Mouse (Mus musculus) forebrain, embryonic 10.5 days (tissue): ENCODE data around the gene Med7. TPM values are rescaled to one million over a fixed set of nuclear protein-coding genes. Genes with fewer than 3 reads are reported as not detected.
"Not testable (repeated sequence)": the region's sequence is repeated elsewhere in the genome, so short reads cannot be mapped to it uniquely, and the experiment has no call there.

ENCODE experiments used
- DNase-seq: peaks from one replicate; pipeline ENCODE4 v3.0.0-alpha.2; 2017; ENCODE audit warnings: low spot score; ENCODE audit errors: extremely low spot score
- H3K27ac ChIP-seq: fragments of 300-500 bp; sonication (generic); 2 replicates; pipeline ENCODE4 v1.5.1; 2016; ENCODE audit warnings: mild to moderate bottlenecking
- H3K27me3 ChIP-seq: fragments of 300-500 bp; sonication (generic); 2 replicates; pipeline ENCODE4 v1.6.1; 2016; ENCODE audit warnings: mild to moderate bottlenecking; ENCODE audit not compliant: poor library complexity, severe bottlenecking
- H3K36me3 ChIP-seq: fragments of 300-500 bp; sonication (generic); replicated peaks from 2 replicates; pipeline ENCODE4 v1.6.1; 2016; ENCODE audit warnings: mild to moderate bottlenecking, moderate library complexity
- H3K4me1 ChIP-seq: fragments of 300-500 bp; sonication (generic); 2 replicates; pipeline ENCODE4 v1.6.1; 2016
- H3K4me3 ChIP-seq: fragments of 300-500 bp; sonication (generic); 2 replicates; pipeline ENCODE4 v1.5.1; 2016; ENCODE audit warnings: mild to moderate bottlenecking, moderate library complexity
- H3K9me3 ChIP-seq: fragments of 300-500 bp; sonication (generic); 2 replicates; pipeline ENCODE4 v1.6.1; 2016; ENCODE audit warnings: mild to moderate bottlenecking, moderate library complexity
- WGBS: fragments of 180-500 bp; shearing (Covaris S2); methylation state at CpG from one replicate; pipeline ENCODE4 v1.1.7; 2016; 5-methylcytosine and 5-hydroxymethylcytosine counted together
- polyA plus RNA-seq: library from polyadenylated mRNA; unstranded; fragments of >200 nt; fragmentation: Nextera tagmentation; extraction: Ambion mirVana; gene quantifications from 2 replicates; pipeline ENCODE4 v1.2.1, GENCODE M21; 2016

Gene Med7
- polyA plus RNA-seq, 1 experiment from 2014 or later, result 96.8 TPM

- H3K27ac ChIP-seq, result no peak overlapping the region
- 84% methylated on average over 4 of the region's 4 CpGs for WGBS
- no peaks in the 10 kb centered on the region for H3K27me3 ChIP-seq
- H3K9me3 ChIP-seq, result no peaks in the 10 kb centered on the region
- H3K36me3 ChIP-seq, result no peaks in the 10 kb centered on the region
- H3K4me3 ChIP-seq, result no peak overlapping the region
- DNase-seq, result no peak
- peaks cover 4% of the 10 kb centered on the region; the same call in 1 of the 2 replicates for H3K4me1 ChIP-seq
Observed at GRCm38 (mm10) chr11:46398473-46398872, 38.3 kb upstream of the Med7 start.

GRCm38 (mm10) chr11:46398933-46399383 lies 37.8 kb upstream of the Med7 start:
- H3K4me3 ChIP-seq, result no peak overlapping the region
- H3K27ac ChIP-seq, result no peak overlapping the region
- no peaks in the 10 kb centered on the region for H3K36me3 ChIP-seq
- no peaks in the 10 kb centered on the region for H3K27me3 ChIP-seq
- WGBS, result 72% methylated on average over 5 of the region's 5 CpGs
- no peaks in the 10 kb centered on the region for H3K9me3 ChIP-seq
- peaks cover 4% of the 10 kb centered on the region; the same call in 1 of the 2 replicates for H3K4me1 ChIP-seq
- DNase-seq, result no peak

GRCm38 (mm10) chr11:46401555-46401954 lies 35.2 kb upstream of the Med7 start:
- WGBS, result 90% methylated on average over 12 of the region's 12 CpGs
- no peaks in the 10 kb centered on the region for H3K9me3 ChIP-seq
- H3K4me3 ChIP-seq, result no peak overlapping the region
- no peaks in the 10 kb centered on the region for H3K36me3 ChIP-seq
- no peaks in the 10 kb centered on the region for H3K27me3 ChIP-seq
- DNase-seq, result no peak
- peaks cover 5% of the 10 kb centered on the region; the same call in 1 of the 2 replicates for H3K4me1 ChIP-seq
- H3K27ac ChIP-seq, result no peak overlapping the region

GRCm38 (mm10) chr11:46404986-46405385 lies 31.7 kb upstream of the Med7 start:
- Histone ChIP-seq H3K4me1 (0 out of 2 replicates have a peak, but pooled peaks cover 4% of the 10 kb centered on the region), H3K9me3 (no peaks in the 10 kb centered on the region), H3K4me3 (no peak overlapping the region), H3K36me3 (no peaks in the 10 kb centered on the region), H3K27ac (no peak overlapping the region), H3K27me3 (no peaks in the 10 kb centered on the region)
- no peak for DNase-seq
- 90% methylated on average over 16 of the region's 16 CpGs for WGBS

GRCm38 (mm10) chr11:46406721-46407120 lies 30.0 kb upstream of the Med7 start:
- Histone ChIP-seq H3K9me3 (no peaks in the 10 kb centered on the region), H3K27ac (no peak overlapping the region), H3K4me1 (0 out of 2 replicates have a peak, but pooled peaks cover 6% of the 10 kb centered on the region), H3K4me3 (no peak overlapping the region), H3K36me3 (no peaks in the 10 kb centered on the region), H3K27me3 (no peaks in the 10 kb centered on the region)
- 41% methylated on average over 10 of the region's 10 CpGs for WGBS
- no peak for DNase-seq

GRCm38 (mm10) chr11:46410018-46410563 lies 26.6 kb upstream of the Med7 start:
- H3K27ac ChIP-seq, result no peak overlapping the region
- no peak overlapping the region for H3K4me3 ChIP-seq
- no peak for DNase-seq
- no peaks in the 10 kb centered on the region for H3K36me3 ChIP-seq
- H3K4me1 ChIP-seq, result 0 out of 2 replicates have a peak, but pooled peaks cover 6% of the 10 kb centered on the region
- no peaks in the 10 kb centered on the region for H3K27me3 ChIP-seq
- no peaks in the 10 kb centered on the region for H3K9me3 ChIP-seq
- WGBS, result 67% methylated on average over 2 of the region's 2 CpGs

- 68% methylated on average over 1 of the region's 1 CpGs for WGBS
- H3K9me3 ChIP-seq, result no peaks in the 10 kb centered on the region
- no peaks in the 10 kb centered on the region for H3K36me3 ChIP-seq
- H3K4me1 ChIP-seq, result no peaks in the 10 kb centered on the region
- H3K27me3 ChIP-seq, result no peaks in the 10 kb centered on the region
- DNase-seq, result no peak
- H3K27ac ChIP-seq, result no peak overlapping the region
- H3K4me3 ChIP-seq, result no peak overlapping the region
Observed at GRCm38 (mm10) chr11:46418438-46418837, 18.3 kb upstream of the Med7 start.

GRCm38 (mm10) chr11:46418860-46419259 lies 17.9 kb upstream of the Med7 start:
- 92% methylated on average over 5 of the region's 5 CpGs for WGBS
- no peaks in the 10 kb centered on the region for H3K27me3 ChIP-seq

GRCm38 (mm10) chr11:46421086-46421888 lies 15.4 kb upstream of the Med7 start:
- no peak overlapping the region for H3K4me3 ChIP-seq
- H3K36me3 ChIP-seq, result no peaks in the 10 kb centered on the region
- no peaks in the 10 kb centered on the region for H3K27me3 ChIP-seq
- WGBS, result 89% methylated on average over 8 of the region's 8 CpGs
- H3K4me1 ChIP-seq, result no peaks in the 10 kb centered on the region
- no peak overlapping the region for H3K27ac ChIP-seq
- no peak for DNase-seq
- no peaks in the 10 kb centered on the region for H3K9me3 ChIP-seq

More at GRCm38 (mm10) chr11:46418860-46419259, 17.9 kb upstream of the Med7 start:
- Histone ChIP-seq H3K9me3 (no peaks in the 10 kb centered on the region), H3K4me3 (no peak overlapping the region), H3K27ac (no peak overlapping the region), H3K36me3 (no peaks in the 10 kb centered on the region), H3K4me1 (no peaks in the 10 kb centered on the region)
- no peak for DNase-seq

- H3K4me3 ChIP-seq, H3K9me3 ChIP-seq, H3K27me3 ChIP-seq, H3K36me3 ChIP-seq, H3K27ac ChIP-seq, DNase-seq, H3K4me1 ChIP-seq: not testable (repeated sequence)
- 46% methylated on average over 4 of the region's 4 CpGs for WGBS
Observed at GRCm38 (mm10) chr11:46428131-46428530, 8.6 kb upstream of the Med7 start.

GRCm38 (mm10) chr11:46430123-46430522 lies 6.6 kb upstream of the Med7 start:
- Histone ChIP-seq H3K4me3 (no peak overlapping the region), H3K9me3 (no peaks in the 10 kb centered on the region), H3K4me1 (no peaks in the 10 kb centered on the region), H3K27ac (no peak overlapping the region), H3K27me3 (no peaks in the 10 kb centered on the region), H3K36me3 (no peaks in the 10 kb centered on the region)
- 87% methylated on average over 2 of the region's 2 CpGs for WGBS
- DNase-seq, result no peak

- no peaks in the 10 kb centered on the region for H3K9me3 ChIP-seq
- peaks cover 2% of the 10 kb centered on the region; the same call in 1 of the 2 replicates for H3K4me1 ChIP-seq
- no peaks in the 10 kb centered on the region for H3K27me3 ChIP-seq
- no peaks in the 10 kb centered on the region for H3K36me3 ChIP-seq
- H3K27ac ChIP-seq, result no peak overlapping the region
- WGBS, result 29% methylated on average over 3 of the region's 3 CpGs
- no peak overlapping the region for H3K4me3 ChIP-seq
- peak; percentile 66 for DNase-seq
Observed at GRCm38 (mm10) chr11:46431129-46431528, 5.6 kb upstream of the Med7 start.

- Histone ChIP-seq H3K9me3 (no peaks in the 10 kb centered on the region), H3K36me3 (peaks cover 17% of the 10 kb centered on the region), H3K4me3 (no peak overlapping the region), H3K4me1 (peaks cover 13% of the 10 kb centered on the region), H3K27ac (no peak overlapping the region), H3K27me3 (no peaks in the 10 kb centered on the region)
- DNase-seq, result no peak
Observed at GRCm38 (mm10) chr11:46435363-46435762, 1.4 kb upstream of the Med7 start.
